Mouse (Mus musculus) thymus, postnatal 25 days (tissue): ENCODE measurements around the gene Optc.

Experiments
- DNase-seq: peaks from one replicate; pipeline ENCODE4 v3.0.0; 2022

Optc gene

DNA sequence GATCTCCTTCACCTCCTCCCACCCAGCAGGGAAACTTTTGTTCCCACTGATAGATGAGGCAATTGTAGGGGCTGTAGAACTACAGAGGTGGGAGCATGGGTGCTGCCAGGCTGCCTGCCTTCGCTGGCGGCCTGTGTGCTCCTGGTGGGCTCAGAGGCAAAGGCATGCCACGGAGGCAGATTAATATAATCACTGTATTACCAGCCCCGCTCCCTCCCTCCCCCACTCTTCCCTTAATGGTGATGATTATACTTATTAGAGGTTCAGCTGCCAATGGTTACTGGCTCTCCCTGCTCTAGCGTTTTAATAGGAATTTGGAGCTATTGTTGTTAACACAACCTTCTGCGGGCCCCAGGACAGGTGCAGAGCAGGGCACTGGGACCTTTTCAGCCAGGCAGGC is 26.0 kb downstream of the Optc start:
- DNase-seq = no peak

DNA sequence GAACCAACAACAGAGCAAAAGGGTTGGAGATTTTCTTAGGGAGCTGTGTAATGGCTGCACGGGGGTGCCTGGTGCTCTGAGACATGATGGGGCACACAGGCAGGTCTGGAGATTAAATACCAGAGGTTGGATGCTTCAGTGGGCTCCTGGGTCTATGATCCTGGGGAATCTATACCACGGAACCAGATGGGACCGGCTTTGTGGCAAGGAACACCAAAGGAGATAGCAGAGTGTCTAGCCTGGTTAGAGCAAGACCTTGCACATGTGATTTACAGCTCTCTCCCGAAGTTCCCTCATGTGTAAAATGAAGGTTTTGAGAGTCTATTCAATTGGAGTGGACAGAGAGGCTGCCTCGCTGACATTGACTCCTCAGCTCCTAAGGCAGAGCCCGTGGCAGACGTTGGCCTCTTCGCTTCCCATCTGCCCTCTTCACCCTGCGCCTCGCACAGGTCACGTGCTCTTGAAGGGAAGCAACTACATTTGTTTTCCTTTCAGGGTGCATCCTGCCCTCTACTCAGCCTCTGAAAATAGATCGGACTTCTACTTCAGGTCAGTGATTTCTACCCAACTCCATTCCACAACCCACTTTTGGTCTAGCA is 28.9 kb downstream of the Optc start:
- peak; percentile 33 for DNase-seq

DNA sequence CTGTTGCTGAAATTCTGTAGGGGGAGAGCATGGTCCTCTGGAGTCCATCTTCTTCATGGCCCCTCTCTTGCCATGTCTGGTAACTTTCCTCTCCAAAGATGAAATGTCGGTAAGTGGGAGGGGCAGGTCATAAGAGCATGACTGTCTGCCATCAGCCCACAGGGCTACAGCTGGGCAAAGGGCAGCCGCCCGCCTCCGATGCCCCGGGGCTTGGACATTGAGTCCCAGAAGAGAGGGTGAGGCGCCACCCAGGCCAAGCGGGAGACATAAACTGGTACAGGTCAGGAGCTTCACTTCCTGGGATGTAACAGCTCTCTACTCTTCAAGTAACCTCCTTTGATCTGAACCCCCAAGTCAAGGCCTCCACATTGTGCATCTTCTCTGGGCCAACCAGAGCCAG is 30.9 kb downstream of the Optc start:
- no peak for DNase-seq

DNA sequence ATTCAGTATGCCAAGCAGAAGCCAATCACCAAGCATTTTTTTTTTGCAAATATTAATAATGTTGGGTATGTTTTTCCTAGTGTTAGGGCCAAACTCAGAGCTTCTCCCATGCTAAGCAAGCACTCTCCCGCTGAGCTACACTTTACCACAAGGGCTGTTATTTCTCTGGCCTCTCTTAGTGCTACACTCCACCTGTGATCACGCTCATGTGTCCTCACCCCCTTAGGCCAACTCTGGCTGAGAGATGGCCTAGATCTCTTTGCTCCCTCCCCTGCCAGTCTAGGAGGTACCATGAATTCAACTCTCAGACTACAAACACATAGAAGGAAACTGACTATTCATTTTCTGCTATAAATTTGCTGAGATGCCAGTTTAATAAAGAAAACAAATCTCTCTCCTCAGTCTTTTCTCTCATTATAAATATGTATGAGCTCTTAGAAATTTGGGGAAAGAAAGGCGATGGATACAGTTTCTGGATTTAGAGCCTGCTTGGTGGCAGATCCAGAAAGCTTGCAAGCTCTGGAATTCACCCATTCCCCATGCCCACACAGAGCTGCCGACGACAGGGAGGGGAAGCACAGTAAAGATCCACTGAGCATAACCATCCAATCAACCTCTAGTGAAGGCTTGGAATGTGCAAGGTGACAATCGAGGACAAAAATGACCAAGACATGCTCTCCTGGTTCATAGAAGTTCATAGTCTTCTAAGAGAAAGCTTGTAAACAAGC is 34.5 kb downstream of the Optc start:
- no peak for DNase-seq

DNA sequence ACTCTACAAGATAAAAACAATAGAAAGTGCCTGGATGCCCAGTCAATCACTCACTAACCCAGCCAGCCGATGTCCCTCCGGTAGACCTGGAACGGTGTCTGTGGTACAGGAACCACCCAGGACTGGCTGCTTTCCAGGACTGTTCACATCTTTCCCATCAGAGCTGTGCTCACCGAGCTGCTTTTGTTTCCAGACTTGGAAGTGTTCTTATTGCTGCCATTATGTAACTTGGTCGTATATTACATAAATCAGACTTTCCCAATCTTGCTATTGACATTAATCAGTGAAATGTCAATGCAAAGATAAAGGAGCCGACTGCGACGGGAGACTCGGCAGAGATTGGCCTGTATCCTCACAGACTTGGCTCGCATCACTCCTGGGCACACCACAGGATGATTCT is 36.6 kb downstream of the Optc start:
- no peak for DNase-seq

DNA sequence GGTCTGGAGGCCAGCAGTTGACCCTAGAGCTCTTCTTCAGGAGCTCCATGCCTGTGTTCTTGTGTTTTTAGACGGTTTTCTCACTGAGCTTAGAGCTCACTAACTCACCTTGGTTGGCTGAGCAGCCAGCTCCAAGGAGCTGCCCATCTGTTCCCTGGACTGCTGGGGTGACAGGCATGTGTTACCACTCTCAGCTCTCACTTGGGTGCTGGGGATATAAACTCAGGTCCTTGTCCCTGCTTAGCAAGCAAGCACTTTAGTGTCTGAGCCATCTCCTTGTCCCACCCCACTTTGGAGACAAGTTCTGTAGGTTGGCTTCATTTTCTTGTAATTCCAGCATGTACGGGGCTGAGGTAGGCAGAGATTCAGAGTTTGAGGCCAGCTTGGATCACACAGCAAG is 38.6 kb downstream of the Optc start:
- DNase-seq = no peak

DNA sequence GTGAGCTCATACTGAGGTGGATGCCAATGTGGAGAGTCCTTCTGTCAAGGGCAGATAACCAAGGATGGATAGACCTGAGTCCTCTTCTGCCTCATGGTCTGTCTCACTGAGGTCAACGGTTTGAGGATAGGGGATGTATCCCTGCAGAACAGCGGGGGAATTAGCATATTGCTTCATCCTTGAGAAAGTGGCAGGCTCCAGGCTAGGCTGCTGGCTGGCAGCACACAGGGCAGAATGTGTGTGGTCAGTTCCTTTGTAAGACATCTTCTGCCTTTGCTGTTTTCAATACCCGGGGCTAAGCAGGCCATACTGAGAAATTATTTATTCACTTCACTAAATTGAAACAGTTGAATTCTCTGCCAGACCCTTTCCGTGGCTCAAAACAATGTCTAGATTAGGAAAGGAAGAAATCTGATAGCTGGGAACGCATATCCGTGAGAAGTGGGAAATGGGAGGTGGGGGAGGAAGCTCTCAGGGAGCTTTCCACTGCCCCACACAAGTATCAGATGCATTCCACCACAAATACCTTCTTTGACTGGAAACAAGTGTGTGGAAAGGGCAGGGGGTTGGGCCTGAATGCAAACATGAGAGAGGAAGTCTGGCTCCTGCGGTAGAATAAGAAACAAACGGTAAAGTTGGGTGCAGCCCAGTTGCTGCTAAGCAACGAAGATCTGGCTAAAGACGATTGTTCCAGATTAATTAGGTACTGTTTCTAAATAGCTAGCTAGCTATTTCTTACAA is 44.4 kb downstream of the Optc start:
- no peak for DNase-seq

DNA sequence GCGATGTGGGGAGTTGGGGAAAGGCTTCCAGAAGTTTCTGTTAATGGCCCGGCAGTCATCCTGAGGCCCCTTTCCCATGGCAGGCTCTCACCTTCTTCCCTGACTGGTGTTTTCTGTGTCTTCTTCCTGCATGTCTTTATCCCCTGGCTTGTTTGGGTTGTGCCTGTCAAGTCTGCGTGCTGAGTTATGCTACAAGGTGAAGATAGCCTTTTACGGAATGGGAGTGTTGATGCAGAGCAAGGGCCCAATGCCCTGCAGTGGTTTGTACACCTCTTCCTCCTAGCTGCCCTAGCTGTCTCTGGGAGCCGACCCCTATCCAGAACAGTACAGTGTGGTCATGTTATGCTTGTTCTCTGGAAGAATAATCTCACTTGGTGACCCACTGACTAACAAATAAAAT is 46.8 kb downstream of the Optc start:
- DNase-seq = no peak

DNA sequence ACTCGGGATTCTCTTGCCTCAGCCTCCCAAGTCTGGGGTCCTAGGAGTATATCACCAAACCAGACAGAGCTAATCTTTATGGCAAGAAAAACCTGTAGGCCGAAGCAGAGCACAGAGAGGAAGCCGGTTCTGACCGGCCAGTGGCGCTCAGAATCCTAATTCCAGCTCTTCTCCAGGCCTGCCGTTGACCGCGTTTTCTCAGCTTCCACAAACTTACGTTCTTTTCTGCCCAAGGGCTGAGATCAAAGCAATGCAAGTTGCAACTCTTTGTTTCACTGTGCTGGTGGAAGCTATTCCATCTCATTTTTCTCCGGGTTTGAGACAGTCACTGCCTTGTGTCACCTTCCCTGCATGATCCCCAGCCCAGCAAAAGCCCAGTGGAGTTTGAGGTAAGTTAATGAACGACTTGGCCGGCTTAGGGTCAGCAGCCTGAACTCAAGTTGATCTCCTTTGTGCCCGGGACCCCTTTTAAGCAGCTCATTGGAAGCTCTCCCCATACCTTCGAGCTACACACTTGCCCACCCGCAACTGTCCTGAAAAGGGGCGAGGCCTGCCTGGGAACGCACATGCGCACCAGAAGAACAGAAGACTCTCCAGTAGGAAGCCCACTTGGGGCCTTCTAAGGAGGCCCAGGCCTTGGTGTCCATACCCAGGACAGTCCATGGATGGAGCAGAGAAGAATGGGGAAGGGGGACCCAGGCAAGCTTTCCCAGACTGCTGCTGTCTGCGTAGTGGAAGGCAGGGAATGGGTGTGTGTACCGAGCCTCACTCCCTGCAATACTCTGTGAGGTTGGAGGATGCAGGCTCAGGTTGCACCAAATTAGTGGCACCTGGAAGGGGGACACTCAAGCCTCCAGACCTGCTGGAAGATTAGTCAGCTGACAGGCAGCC is 47.7 kb downstream of the Optc start:
- DNase-seq = no peak

DNA sequence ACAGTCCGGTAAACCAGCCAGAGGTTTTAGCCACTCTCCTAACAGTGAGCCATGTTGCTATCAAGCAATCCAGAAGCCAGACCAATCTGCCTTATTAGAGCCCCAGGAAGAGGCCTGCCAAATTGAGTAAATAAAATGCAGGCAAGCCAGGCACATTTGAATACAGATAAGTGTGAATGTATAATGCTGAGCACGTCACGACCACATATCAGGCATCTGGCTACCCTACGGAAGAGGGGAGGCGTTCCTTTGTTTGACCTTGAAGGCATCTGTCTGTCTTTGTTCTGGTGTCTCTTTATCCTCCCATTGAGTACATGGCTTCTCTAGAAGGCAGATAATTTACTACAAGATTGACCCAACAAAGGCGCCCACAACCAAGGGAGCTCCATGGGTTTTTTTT is 48.5 kb downstream of the Optc start:
- DNase-seq = no peak

DNA sequence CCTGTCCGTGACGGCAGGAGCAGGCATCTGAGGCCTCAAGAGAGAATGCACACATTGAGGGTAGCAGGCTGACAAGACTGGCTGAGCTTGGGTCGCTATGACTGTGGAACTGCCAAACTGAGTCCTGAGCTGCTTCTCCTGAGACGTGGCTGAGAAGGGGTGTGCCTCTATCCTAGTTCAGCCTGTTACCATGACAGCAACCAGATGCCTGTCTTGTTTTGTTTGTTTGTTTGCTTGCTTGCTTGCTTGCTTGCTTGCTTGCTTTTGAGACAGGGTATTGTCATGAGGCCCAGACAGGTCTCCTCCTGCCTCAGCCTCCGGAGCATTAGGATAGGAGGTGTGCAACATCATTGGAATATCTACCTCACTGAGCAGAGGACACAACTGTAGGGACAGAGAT is 50.0 kb downstream of the Optc start:
- DNase-seq = no peak

DNA sequence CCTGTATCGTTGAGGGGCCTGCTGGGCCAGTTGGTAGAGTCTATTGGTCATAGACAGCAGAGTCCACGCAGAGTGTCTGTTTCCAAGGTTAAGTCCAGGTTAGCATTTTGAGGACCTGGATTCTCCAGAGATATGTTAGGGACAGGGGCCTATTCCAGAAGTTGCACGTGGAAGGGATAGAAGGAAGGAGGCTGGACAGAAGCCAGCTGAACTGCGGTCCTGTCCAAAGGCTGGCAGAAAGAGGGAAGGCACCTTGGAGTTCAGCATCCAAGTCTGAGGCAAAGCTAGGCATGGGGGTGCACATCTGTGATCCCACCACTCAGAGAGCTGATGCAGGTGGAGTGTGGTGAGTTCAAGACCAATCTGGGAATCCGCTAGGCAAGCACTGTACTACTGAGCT is 50.6 kb downstream of the Optc start:
- DNase-seq = no peak

DNA sequence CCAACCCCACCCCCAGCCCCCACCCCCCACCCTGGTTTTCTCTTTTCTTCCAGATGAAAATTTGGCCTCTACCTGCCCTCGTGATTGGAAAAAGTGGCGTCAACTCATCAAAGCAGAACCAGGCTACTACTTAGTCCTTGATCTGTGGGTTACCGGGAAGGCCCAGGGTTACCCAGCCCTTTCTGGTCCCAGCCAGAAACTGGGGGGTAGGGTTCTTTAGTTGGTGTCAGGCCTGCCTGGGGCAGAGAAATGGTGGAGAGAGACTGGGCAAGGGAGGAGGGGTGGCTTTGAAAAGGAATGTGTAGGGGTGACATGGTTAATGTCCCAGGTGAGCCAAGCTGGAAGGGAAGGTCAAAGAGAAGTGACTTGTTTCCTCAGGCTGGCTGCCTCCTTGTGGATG is 51.1 kb downstream of the Optc start:
- DNase-seq = no peak

DNA sequence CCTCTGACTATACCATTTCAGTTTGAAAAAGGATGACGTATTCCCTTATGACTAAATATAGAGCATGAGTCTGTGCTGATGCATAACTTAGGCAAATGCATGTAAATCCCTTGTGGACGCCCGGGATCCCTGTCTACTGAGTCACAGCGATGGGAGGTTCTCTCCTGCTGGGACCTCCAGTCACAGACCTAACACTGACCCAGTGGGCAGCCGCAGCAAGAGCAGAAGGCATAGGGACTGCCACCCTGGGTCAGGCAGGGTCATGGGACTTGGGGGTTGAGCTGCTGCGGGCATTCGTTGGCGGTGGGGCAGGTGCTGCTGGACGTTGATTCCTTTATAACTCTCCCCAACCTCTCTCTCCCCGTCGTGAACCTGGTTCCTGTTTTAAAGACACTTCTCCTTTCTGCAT is 51.7 kb downstream of the Optc start:
- DNase-seq = no peak

DNA sequence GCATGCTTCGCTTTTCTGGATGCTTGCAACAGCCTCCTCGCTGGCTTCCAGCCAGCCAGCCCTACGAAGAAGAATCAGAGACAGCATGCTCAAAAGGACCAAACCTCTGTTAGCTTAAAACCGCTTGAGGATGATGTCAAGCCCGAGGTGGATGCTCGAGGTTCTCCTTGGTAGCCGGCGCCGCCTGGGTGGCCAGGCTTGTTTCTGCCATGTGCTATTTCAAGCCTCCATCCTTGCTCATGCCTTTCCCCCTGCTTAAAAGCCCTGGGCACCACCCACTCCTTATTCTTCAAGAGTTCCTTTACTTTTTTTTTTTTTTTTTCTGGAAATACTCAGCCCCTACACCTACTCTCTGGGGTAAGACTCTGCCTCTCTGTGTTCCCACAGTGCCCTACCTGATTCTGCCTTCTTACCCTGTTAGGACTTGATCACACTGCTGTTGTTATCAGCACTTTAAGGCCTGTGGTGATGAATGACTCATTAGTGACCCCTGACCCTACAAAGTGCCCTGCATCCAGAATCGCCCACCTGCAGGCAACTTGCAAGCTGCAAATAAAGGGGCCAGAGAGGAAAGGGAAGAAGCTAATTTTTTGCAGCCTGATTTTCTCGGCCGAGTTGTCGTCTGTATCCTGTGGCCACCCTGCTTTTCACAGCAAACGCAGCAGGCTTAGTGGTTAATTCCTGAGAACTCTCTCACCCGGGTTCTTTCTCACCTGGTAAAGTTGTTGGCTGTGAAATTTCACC is 52.4 kb downstream of the Optc start:
- no peak for DNase-seq

DNA sequence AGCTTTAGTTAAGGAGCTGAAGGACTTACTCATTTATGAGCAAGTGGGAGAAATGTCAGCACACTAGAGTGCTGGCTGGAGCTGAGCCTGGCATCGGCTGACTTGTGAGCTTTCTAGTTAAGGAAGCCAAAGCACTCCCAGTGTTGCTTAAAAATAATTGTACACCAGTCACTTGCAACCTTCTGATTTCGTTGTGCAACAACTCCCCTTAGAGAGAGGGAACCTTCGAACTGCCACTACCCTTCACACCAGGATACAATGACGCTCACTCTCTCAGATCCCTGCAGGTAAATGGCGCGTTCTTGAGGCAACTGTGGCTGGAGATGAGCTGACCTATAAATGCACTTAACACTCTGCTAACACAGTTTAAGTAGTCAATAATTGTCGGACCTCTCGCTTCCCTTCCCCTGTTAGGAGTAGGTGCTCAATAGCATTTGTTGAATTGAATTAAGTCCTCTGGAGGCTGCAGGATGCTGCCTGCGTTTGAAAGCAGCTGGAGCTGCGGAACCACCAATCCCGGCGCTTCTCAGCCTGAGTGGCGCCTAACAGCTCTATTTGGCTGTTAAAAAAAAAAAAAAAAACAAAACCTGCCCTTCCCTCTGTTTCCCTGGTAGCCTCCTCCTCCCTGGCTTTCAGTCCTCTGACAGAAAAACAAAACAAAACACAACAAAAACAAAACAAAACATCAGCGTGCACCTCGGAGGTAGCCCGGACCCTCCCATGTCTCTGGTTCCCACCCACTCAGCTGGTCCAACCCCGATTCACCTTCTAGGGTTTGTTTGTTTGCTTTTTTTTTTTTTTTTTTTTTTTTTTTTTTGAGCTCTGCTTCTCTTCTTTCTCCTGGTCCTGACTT is 53.2 kb downstream of the Optc start:
- DNase-seq = no peak
